Comparison of ENCODE assay signal across 8 mouse cellular contexts in genomic region chr6:124808358-124809012, GRCm38 (mm10). TPM values are rescaled to one million over a fixed set of nuclear protein-coding genes. Genes with fewer than 3 reads are reported as not detected.
A peak's percentile ranks its signal among the peaks of the same experiment; 100 is the strongest.
DNase-seq lines count a peak whose midpoint lies in the region; ATAC-seq lines count a peak whose summit lies in the region.

Gene Spsb2 (plus strand): TSS chr6:124808661.

- 3% methylated on average over 29 of the region's 29 CpGs for WGBS in liver, embryonic 16.5 days (ENCODE audit: insufficient replicate concordance)
- 5% methylated on average over 29 of the region's 29 CpGs for WGBS in neural tube, embryonic 11.5 days

- H3K4me3 ChIP-seq in liver, embryonic 16.5 days (ENCODE audit: low read depth, low read length), result peak within 1 kb of the TSS; percentile 88
- peak within 1 kb of the TSS; percentile 52 for H3K4me3 ChIP-seq in neural tube, embryonic 11.5 days (ENCODE audit: low read depth, low read length)

- H3K4me1 ChIP-seq in liver, embryonic 16.5 days (ENCODE audit: control insufficient read depth, low read depth, low read length), result peaks cover 60% of the 10 kb centered on the region
- H3K4me1 ChIP-seq in neural tube, embryonic 11.5 days (ENCODE audit: control insufficient read depth, insufficient read depth, low read length), result peaks cover 14% of the 10 kb centered on the region

- H3K4me2 ChIP-seq in liver, embryonic 16.5 days (ENCODE audit: low read depth, low read length), result peak within 1 kb of the TSS; percentile 99
- peak within 1 kb of the TSS; percentile 99 for H3K4me2 ChIP-seq in neural tube, embryonic 11.5 days (ENCODE audit: low read depth)

- DNase-seq in 3T3-L1 (ENCODE audit: low read depth, low spot score), result peak; percentile 83
- DNase-seq in T-cell, adult 2 months (ENCODE audit: low spot score), result peak; percentile 16
- peak; percentile 86 for DNase-seq in embryo, embryonic 11 days
- DNase-seq in heart, adult 18-20 months, result peak; percentile 83 to 85
- DNase-seq in kidney, adult 18-20 months, result peak; percentile 86
- peak; percentile 76 for DNase-seq in neural tube, embryonic 11.5 days (ENCODE audit: low spot score)
- DNase-seq in thymus, postnatal 0 days (ENCODE audit: low spot score), result peak; percentile 38

- H3K9me3 ChIP-seq in liver, embryonic 16.5 days (replicated peaks; ENCODE audit: control insufficient read depth, low read length), result no peaks in the 10 kb centered on the region
- H3K9me3 ChIP-seq in neural tube, embryonic 11.5 days (ENCODE audit: control insufficient read depth, low read length), result no peaks in the 10 kb centered on the region

- H3K27me3 ChIP-seq in liver, embryonic 16.5 days (ENCODE audit: control insufficient read depth, insufficient read depth, low read depth, low read length), result no peaks in the 10 kb centered on the region
- H3K27me3 ChIP-seq in neural tube, embryonic 11.5 days (ENCODE audit: control insufficient read depth, insufficient read depth, low read length), result no peaks in the 10 kb centered on the region

- peak within 1 kb of the TSS; percentile 93 for H3K27ac ChIP-seq in liver, embryonic 16.5 days (ENCODE audit: low read length)
- H3K27ac ChIP-seq in neural tube, embryonic 11.5 days (ENCODE audit: low read depth, low read length), result peak within 1 kb of the TSS; percentile 77

- ATAC-seq in liver, embryonic 16.5 days (ENCODE audit: low read depth), result peak; percentile 60
- peak; percentile 40 for ATAC-seq in neural tube, embryonic 11.5 days (ENCODE audit: insufficient read depth, low FRiP score, low TSS enrichment)

- H3K9ac ChIP-seq in liver, embryonic 16.5 days (ENCODE audit: low read depth, low read length), result peak within 1 kb of the TSS; percentile 87
- peak within 1 kb of the TSS; percentile 65 for H3K9ac ChIP-seq in neural tube, embryonic 11.5 days (ENCODE audit: low read length)

- H3K36me3 ChIP-seq in liver, embryonic 16.5 days (ENCODE audit: control insufficient read depth, insufficient read depth), result peaks cover 12% of the 10 kb centered on the region
- peaks cover 7% of the 10 kb centered on the region; the same call in 1 of the 2 replicates for H3K36me3 ChIP-seq in neural tube, embryonic 11.5 days (ENCODE audit: control insufficient read depth, insufficient read depth, low read length)

RNA-seq across cellular contexts. Expression of gene Spsb2, which starts in this region (rescaled TPM):
- total RNA-seq in heart, adult 18-20 months (2021), result 1 to 10 TPM; 2.7 to 3.0 TPM
- polyA plus RNA-seq in liver, embryonic 16.5 days (2015; fragmentation: Nextera tagmentation; extraction: Ambion mirVana), result 8.6 and 9.1 TPM in 2 replicates
- 6.3 and 6.9 TPM in 2 replicates for polyA plus RNA-seq in neural tube, embryonic 11.5 days (2014; fragmentation: Nextera tagmentation; extraction: Ambion mirVana)
- polyA plus RNA-seq in thymus, postnatal 0 days (2015; fragmentation: Nextera tagmentation; extraction: Ambion mirVana), result 8.9 and 9.4 TPM in 2 replicates

Comparison
In these comparisons a context has a peak if more than half of its experiments do, and no peak if none do; other contexts are left out.
1. Peak in every context shown above with its lines: DNase-seq, ATAC-seq, H3K4me3 ChIP-seq and H3K27ac ChIP-seq.
2. DNase-seq: peak in every context shown above with its lines; median percentile 86 in embryo, embryonic 11 days; 86 in kidney, adult 18-20 months; 84 in heart, adult 18-20 months; 83 in 3T3-L1; 76 in neural tube, embryonic 11.5 days; 38 in thymus, postnatal 0 days; 16 in T-cell, adult 2 months.